Mouse (Mus musculus) lung, embryonic 15.5 days (tissue): ENCODE data around the gene Hexim2. TPM values are rescaled to one million over a fixed set of nuclear protein-coding genes. Genes with fewer than 3 reads are reported as not detected.

Experiments used
- ATAC-seq: fragments of 200-750 bp; cut with Nextera tagmentation; 2 replicates; pipeline ENCODE4 v1.8.0; 2017; ENCODE audit warnings: moderate number of reproducible peaks, borderline replicate concordance; ENCODE audit not compliant: low FRiP score, low TSS enrichment; ENCODE audit errors: extremely low read depth
- H3K27ac ChIP-seq: fragments of 300-500 bp; sonication (generic); 2 replicates; pipeline ENCODE4 v1.5.1; 2015; ENCODE audit warnings: moderate library complexity, mild to moderate bottlenecking, inconsistent platforms
- H3K27me3 ChIP-seq: fragments of 300-500 bp; sonication (generic); 2 replicates; pipeline ENCODE4 v1.6.1; 2015; ENCODE audit warnings: inconsistent platforms
- H3K36me3 ChIP-seq: fragments of 300-500 bp; sonication (generic); 2 replicates; pipeline ENCODE4 v1.6.1; 2015; ENCODE audit warnings: inconsistent platforms
- H3K4me1 ChIP-seq: fragments of 300-500 bp; sonication (generic); 2 replicates; pipeline ENCODE4 v1.6.1; 2015; ENCODE audit warnings: inconsistent platforms
- H3K4me2 ChIP-seq: fragments of 300-500 bp; sonication (generic); 2 replicates; pipeline ENCODE4 v1.6.1; 2015; ENCODE audit warnings: inconsistent platforms, mild to moderate bottlenecking, moderate library complexity
- H3K4me3 ChIP-seq: fragments of 300-500 bp; sonication (generic); 2 replicates; pipeline ENCODE4 v1.5.1; 2015; ENCODE audit warnings: mild to moderate bottlenecking, inconsistent platforms
- H3K9ac ChIP-seq: fragments of 300-500 bp; sonication (generic); 2 replicates; pipeline ENCODE4 v1.6.1; 2015; ENCODE audit warnings: inconsistent platforms
- H3K9me3 ChIP-seq: fragments of 300-500 bp; sonication (generic); 2 replicates; pipeline ENCODE4 v1.6.1; 2016; ENCODE audit warnings: inconsistent platforms
- WGBS: fragments of 180-500 bp; shearing (Covaris S2); methylation state at CpG from one replicate; pipeline ENCODE4 v1.1.7; 2015; 5-methylcytosine and 5-hydroxymethylcytosine counted together
- polyA plus RNA-seq: library from polyadenylated mRNA; unstranded; fragments of >200 nt; fragmentation: Nextera tagmentation; extraction: Ambion mirVana; gene quantifications from 2 replicates; pipeline ENCODE4 v1.2.1, GENCODE M21; 2015

Hexim2 gene
- polyA plus RNA-seq, 1 experiment from 2014 or later, result 9.6 TPM

GRCm38 (mm10) chr11:103134221-103134620, 2.0 kb downstream of the Hexim2 start:
- peaks cover 29% of the 10 kb centered on the region for H3K4me1 ChIP-seq
- no peaks in the 10 kb centered on the region for H3K9me3 ChIP-seq
- ATAC-seq, result no peak
- WGBS, result 63% methylated on average over 3 of the region's 3 CpGs
- H3K27me3 ChIP-seq, result no peaks in the 10 kb centered on the region
- H3K27ac ChIP-seq, result no peak overlapping the region
- peak overlapping the region; percentile 56; the same call in 1 of the 2 replicates for H3K4me2 ChIP-seq
- no peak overlapping the region for H3K4me3 ChIP-seq
- H3K36me3 ChIP-seq, result 0 out of 2 replicates have a peak, but pooled peaks cover 3% of the 10 kb centered on the region
- no peak overlapping the region for H3K9ac ChIP-seq

- Histone ChIP-seq H3K4me2 (no peak overlapping the region), H3K9me3 (no peaks in the 10 kb centered on the region), H3K4me3 (no peak overlapping the region), H3K4me1 (peaks cover 30% of the 10 kb centered on the region), H3K36me3 (0 out of 2 replicates have a peak, but pooled peaks cover 3% of the 10 kb centered on the region), H3K9ac (no peak overlapping the region), H3K27ac (no peak overlapping the region), H3K27me3 (no peaks in the 10 kb centered on the region)
- no peak for ATAC-seq
- WGBS, result 75% methylated on average over 8 of the region's 8 CpGs
Measured at GRCm38 (mm10) chr11:103136039-103136577, 3.9 kb downstream of the Hexim2 start.

GRCm38 (mm10) chr11:103139951-103140762, 7.9 kb downstream of the Hexim2 start:
- peaks cover 39% of the 10 kb centered on the region for H3K4me1 ChIP-seq
- H3K27me3 ChIP-seq, result no peaks in the 10 kb centered on the region
- 0 out of 2 replicates have a peak, but pooled peaks cover 3% of the 10 kb centered on the region for H3K36me3 ChIP-seq
- no peak for ATAC-seq
- H3K27ac ChIP-seq, result peak overlapping the region; percentile 88
- no peak overlapping the region for H3K9ac ChIP-seq
- no peak overlapping the region for H3K4me3 ChIP-seq
- no peak overlapping the region for H3K4me2 ChIP-seq
- 69% methylated on average over 14 of the region's 14 CpGs for WGBS
- no peaks in the 10 kb centered on the region for H3K9me3 ChIP-seq

- H3K27ac ChIP-seq, result peak overlapping the region; percentile 88
- no peak overlapping the region for H3K9ac ChIP-seq
- H3K36me3 ChIP-seq, result 0 out of 2 replicates have a peak, but pooled peaks cover 3% of the 10 kb centered on the region
- 35% methylated on average over 6 of the region's 6 CpGs for WGBS
- no peaks in the 10 kb centered on the region for H3K27me3 ChIP-seq
- no peak for ATAC-seq
- no peaks in the 10 kb centered on the region for H3K9me3 ChIP-seq
- H3K4me2 ChIP-seq, result no peak overlapping the region
- peaks cover 40% of the 10 kb centered on the region for H3K4me1 ChIP-seq
- no peak overlapping the region for H3K4me3 ChIP-seq
Measured at GRCm38 (mm10) chr11:103140763-103141100, 8.5 kb downstream of the Hexim2 start.

- peak overlapping the region; percentile 88 for H3K27ac ChIP-seq
- ATAC-seq, result peak; percentile 60; the same call in 1 of the 2 replicates
- H3K36me3 ChIP-seq, result 0 out of 2 replicates have a peak, but pooled peaks cover 3% of the 10 kb centered on the region
- no peak overlapping the region for H3K4me3 ChIP-seq
- H3K9me3 ChIP-seq, result no peaks in the 10 kb centered on the region
- WGBS, result 14% methylated on average over 10 of the region's 11 CpGs
- H3K27me3 ChIP-seq, result no peaks in the 10 kb centered on the region
- no peak overlapping the region; the same call in 1 of the 2 replicates for H3K9ac ChIP-seq
- H3K4me1 ChIP-seq, result peaks cover 40% of the 10 kb centered on the region
- peak overlapping the region; percentile 18; the same call in 1 of the 2 replicates for H3K4me2 ChIP-seq
Measured at GRCm38 (mm10) chr11:103141101-103141943, 9.1 kb downstream of the Hexim2 start.

GRCm38 (mm10) chr11:103141944-103142255, 9.7 kb downstream of the Hexim2 start:
- H3K4me1 ChIP-seq, result peaks cover 40% of the 10 kb centered on the region
- 27% methylated on average over 1 of the region's 1 CpGs for WGBS
- peak; percentile 36; the same call in 1 of the 2 replicates for ATAC-seq
- peak overlapping the region; percentile 45; the same call in 1 of the 2 replicates for H3K4me2 ChIP-seq
- peak overlapping the region; percentile 88 for H3K27ac ChIP-seq
- H3K9me3 ChIP-seq, result no peaks in the 10 kb centered on the region
- H3K9ac ChIP-seq, result no peak overlapping the region; the same call in 1 of the 2 replicates
- no peaks in the 10 kb centered on the region for H3K27me3 ChIP-seq
- H3K4me3 ChIP-seq, result no peak overlapping the region
- H3K36me3 ChIP-seq, result 0 out of 2 replicates have a peak, but pooled peaks cover 3% of the 10 kb centered on the region

- 24% methylated on average over 8 of the region's 8 CpGs for WGBS
- H3K4me3 ChIP-seq, result peak overlapping the region; percentile 24
- H3K4me1 ChIP-seq, result peaks cover 40% of the 10 kb centered on the region
- H3K27me3 ChIP-seq, result no peaks in the 10 kb centered on the region
- H3K4me2 ChIP-seq, result peak overlapping the region; percentile 45
- H3K9me3 ChIP-seq, result no peaks in the 10 kb centered on the region
- ATAC-seq, result peak; percentile 66
- H3K36me3 ChIP-seq, result 0 out of 2 replicates have a peak, but pooled peaks cover 3% of the 10 kb centered on the region
- peak overlapping the region; percentile 1; the same call in 1 of the 2 replicates for H3K9ac ChIP-seq
- H3K27ac ChIP-seq, result peak overlapping the region; percentile 88
Measured at GRCm38 (mm10) chr11:103142441-103143182, 10.4 kb downstream of the Hexim2 start.

GRCm38 (mm10) chr11:103144309-103145285, 12.4 kb downstream of the Hexim2 start:
- ATAC-seq, result no peak
- H3K4me3 ChIP-seq, result no peak overlapping the region
- no peaks in the 10 kb centered on the region for H3K36me3 ChIP-seq
- no peaks in the 10 kb centered on the region for H3K9me3 ChIP-seq
- H3K4me1 ChIP-seq, result peaks cover 40% of the 10 kb centered on the region
- H3K27me3 ChIP-seq, result no peaks in the 10 kb centered on the region
- H3K9ac ChIP-seq, result no peak overlapping the region
- 40% methylated on average over 12 of the region's 12 CpGs for WGBS
- H3K27ac ChIP-seq, result no peak overlapping the region
- no peak overlapping the region for H3K4me2 ChIP-seq

GRCm38 (mm10) chr11:103146386-103146785, 14.2 kb downstream of the Hexim2 start:
- no peak overlapping the region for H3K4me2 ChIP-seq
- H3K27ac ChIP-seq, result no peak overlapping the region
- H3K36me3 ChIP-seq, result no peaks in the 10 kb centered on the region
- H3K4me1 ChIP-seq, result peaks cover 27% of the 10 kb centered on the region
- H3K27me3 ChIP-seq, result no peaks in the 10 kb centered on the region
- H3K4me3 ChIP-seq, result no peak overlapping the region
- 84% methylated on average over 4 of the region's 4 CpGs for WGBS
- no peaks in the 10 kb centered on the region for H3K9me3 ChIP-seq
- no peak for ATAC-seq
- no peak overlapping the region for H3K9ac ChIP-seq

- H3K4me1 ChIP-seq, result peaks cover 13% of the 10 kb centered on the region
- H3K9me3 ChIP-seq, result no peaks in the 10 kb centered on the region
- no peaks in the 10 kb centered on the region for H3K36me3 ChIP-seq
- H3K4me3 ChIP-seq, result no peak overlapping the region
- H3K4me2 ChIP-seq, result no peak overlapping the region
- ATAC-seq, result no peak
- H3K27ac ChIP-seq, result no peak overlapping the region
- no peaks in the 10 kb centered on the region for H3K27me3 ChIP-seq
- no peak overlapping the region for H3K9ac ChIP-seq
- WGBS, result 70% methylated on average over 4 of the region's 4 CpGs
Measured at GRCm38 (mm10) chr11:103147766-103148165, 15.5 kb downstream of the Hexim2 start.
